Mouse (Mus musculus) cerebellum, adult 2 months (tissue): ENCODE results near the gene Grb2. TPM values are rescaled to one million over a fixed set of nuclear protein-coding genes. Genes with fewer than 3 reads are reported as not detected.

Source experiments
- DNase-seq, 2 experiments: peaks; one replicate each; pipeline ENCODE4 v3.0.0; 2021
- H3K27ac ChIP-seq: fragments of 200-500 bp; 2 replicates; pipeline ENCODE4 v1.5.1; 2012; ENCODE audit warnings: low read length, control low read depth, inconsistent platforms; ENCODE audit not compliant: insufficient read depth
- H3K27me3 ChIP-seq: fragments of 200-500 bp; 2 replicates; pipeline ENCODE4 v1.6.1; 2012; ENCODE audit warnings: inconsistent platforms, mild to moderate bottlenecking, low read length, moderate library complexity; ENCODE audit not compliant: control insufficient read depth, insufficient read depth
- H3K4me1 ChIP-seq: fragments of 200-500 bp; 2 replicates; pipeline ENCODE4 v1.6.1; 2011; ENCODE audit warnings: low read length; ENCODE audit not compliant: control insufficient read depth, insufficient read depth
- H3K4me3 ChIP-seq: fragments of 200-500 bp; replicated peaks from 2 replicates; pipeline ENCODE3; 2011; ENCODE audit warnings: mild to moderate bottlenecking, low read depth, low read length, control low read depth; ENCODE audit not compliant: insufficient read depth
- CTCF ChIP-seq: fragments of 200-500 bp; IDR thresholded peaks from 2 replicates; pipeline ENCODE4 v1.5.1; 2011; ENCODE audit warnings: low read depth, mild to moderate bottlenecking, control low read depth, low read length, moderate library complexity, borderline replicate concordance; ENCODE audit not compliant: insufficient read depth
- POLR2A ChIP-seq: fragments of 200-500 bp; IDR thresholded peaks from 2 replicates; pipeline ENCODE4 v1.6.1; 2011; ENCODE audit warnings: low read length, control low read depth, borderline replicate concordance; ENCODE audit not compliant: insufficient read depth
- WGBS: fragments of 180-500 bp; shearing (Covaris S2); methylation state at CpG from one replicate; pipeline ENCODE4 v1.1.7; 2018; 5-methylcytosine and 5-hydroxymethylcytosine counted together
- polyA plus RNA-seq: library from polyadenylated mRNA; depleted of rRNA; stranded (reverse); fragments of >200 nt; gene quantifications from 2 replicates; pipeline ENCODE4 v1.2.3, GENCODE M21; 2012; rRNA removed

Gene Grb2
- polyA plus RNA-seq: 132 and 149 TPM in 2 replicates

- WGBS: under 1% methylated on average over 71 of the region's 91 CpGs
- TF ChIP-seq POLR2A: peak; percentile 62
- no peak for TF ChIP-seq CTCF
- H3K4me3 ChIP-seq: peak within 1 kb of the TSS; percentile 98
- peak within 1 kb of the TSS; percentile 92 for H3K27ac ChIP-seq
- peaks cover 15% of the 10 kb centered on the region for H3K4me1 ChIP-seq
- no peaks in the 10 kb centered on the region for H3K27me3 ChIP-seq
- peak; percentile 98 to 100 for DNase-seq
Observed at GRCm38 (mm10) chr11:115708209-115708876, at the start of gene Grb2. Grb2 (minus strand) TSS chr11:115708597.

- no peak for DNase-seq
- H3K4me1 ChIP-seq: peaks cover 5% of the 10 kb centered on the region
- 85% methylated on average over 4 of the region's 4 CpGs for WGBS
- H3K27ac ChIP-seq: no peak overlapping the region
- H3K27me3 ChIP-seq: no peaks in the 10 kb centered on the region
- no peak overlapping the region for H3K4me3 ChIP-seq
- TF ChIP-seq POLR2A: no peak
Observed at GRCm38 (mm10) chr11:115753485-115753884, 45.1 kb upstream of the Grb2 start.

- no peak overlapping the region for H3K4me3 ChIP-seq
- 40% methylated on average over 7 of the region's 7 CpGs for WGBS
- no peaks in the 10 kb centered on the region for H3K27me3 ChIP-seq
- no peak for DNase-seq
- H3K27ac ChIP-seq: no peak overlapping the region
- TF ChIP-seq CTCF (no peak), POLR2A (no peak)
- H3K4me1 ChIP-seq: peaks cover 5% of the 10 kb centered on the region
Observed at GRCm38 (mm10) chr11:115752653-115753052, 44.3 kb upstream of the Grb2 start.

- no peak overlapping the region for H3K4me3 ChIP-seq
- no peaks in the 10 kb centered on the region; the same call in 1 of the 2 replicates for H3K27me3 ChIP-seq
- DNase-seq: no peak
- WGBS: 79% methylated on average over 2 of the region's 2 CpGs
- H3K27ac ChIP-seq: no peak overlapping the region
- peaks cover 5% of the 10 kb centered on the region for H3K4me1 ChIP-seq
- TF ChIP-seq CTCF (no peak), POLR2A (no peak)
Observed at GRCm38 (mm10) chr11:115751725-115752124, 43.3 kb upstream of the Grb2 start.

- H3K4me1 ChIP-seq: peaks cover 5% of the 10 kb centered on the region
- WGBS: 14% methylated on average over 5 of the region's 5 CpGs
- no peak overlapping the region for H3K27ac ChIP-seq
- H3K4me3 ChIP-seq: no peak overlapping the region
- TF ChIP-seq POLR2A: no peak
- TF ChIP-seq CTCF: no peak
- DNase-seq: peak in 1 of 2 experiments; percentile 56
- H3K27me3 ChIP-seq: no peaks in the 10 kb centered on the region; the same call in 1 of the 2 replicates
Observed at GRCm38 (mm10) chr11:115749834-115750233, 41.4 kb upstream of the Grb2 start.

- no peak for TF ChIP-seq POLR2A
- no peak for TF ChIP-seq CTCF
- Histone ChIP-seq H3K4me3 (no peak overlapping the region), H3K4me1 (peaks cover 5% of the 10 kb centered on the region), H3K27me3 (no peaks in the 10 kb centered on the region; the same call in 1 of the 2 replicates), H3K27ac (no peak overlapping the region)
- no peak for DNase-seq
- WGBS: 11% methylated on average over 15 of the region's 15 CpGs
Observed at GRCm38 (mm10) chr11:115747351-115747750, 39.0 kb upstream of the Grb2 start.

- H3K27ac ChIP-seq: no peak overlapping the region
Observed at GRCm38 (mm10) chr11:115746762-115747161, 38.4 kb upstream of the Grb2 start.

GRCm38 (mm10) chr11:115746109-115746508 is 37.7 kb upstream of the Grb2 start:
- DNase-seq: no peak
- peaks cover 5% of the 10 kb centered on the region for H3K4me1 ChIP-seq
- H3K4me3 ChIP-seq: no peak overlapping the region
- H3K27me3 ChIP-seq: no peaks in the 10 kb centered on the region; the same call in 1 of the 2 replicates
- WGBS: 93% methylated on average over 1 of the region's 1 CpGs
- no peak for TF ChIP-seq POLR2A
- TF ChIP-seq CTCF: no peak
- no peak overlapping the region for H3K27ac ChIP-seq

More at GRCm38 (mm10) chr11:115746762-115747161, 38.4 kb upstream of the Grb2 start:
- Histone ChIP-seq H3K4me3 (no peak overlapping the region), H3K4me1 (peaks cover 5% of the 10 kb centered on the region), H3K27me3 (no peaks in the 10 kb centered on the region; the same call in 1 of the 2 replicates)
- TF ChIP-seq POLR2A (no peak), CTCF (no peak)
- 72% methylated on average over 8 of the region's 8 CpGs for WGBS
- no peak for DNase-seq
